Mouse (Mus musculus) hindbrain, embryonic 16.5 days (tissue): ENCODE data around the gene Rnase4. TPM values are rescaled to one million over a fixed set of nuclear protein-coding genes. Genes with fewer than 3 reads are reported as not detected.

Source experiments
- ATAC-seq: fragments of 200-750 bp; cut with Nextera tagmentation; 2 replicates; pipeline ENCODE4 v1.8.0; 2017; ENCODE audit warnings: moderate TSS enrichment, moderate library complexity
- H3K27ac ChIP-seq: fragments of 300-500 bp; sonication (generic); 2 replicates; pipeline ENCODE4 v1.5.1; 2014; ENCODE audit warnings: low read depth, mild to moderate bottlenecking, control low read depth, low read length, moderate library complexity
- H3K27me3 ChIP-seq: fragments of 300-500 bp; sonication (generic); replicated peaks from 2 replicates; pipeline ENCODE4 v1.6.1; 2014; ENCODE audit warnings: low read length; ENCODE audit not compliant: control insufficient read depth, insufficient read depth
- H3K36me3 ChIP-seq: fragments of 300-500 bp; sonication (generic); 2 replicates; pipeline ENCODE4 v1.6.1; 2014; ENCODE audit warnings: mild to moderate bottlenecking, low read length, moderate library complexity, mixed read lengths; ENCODE audit not compliant: control insufficient read depth, insufficient read depth
- H3K4me1 ChIP-seq: fragments of 300-500 bp; sonication (generic); 2 replicates; pipeline ENCODE4 v1.6.1; 2014; ENCODE audit warnings: low read depth, low read length; ENCODE audit not compliant: control insufficient read depth, insufficient read depth
- H3K4me2 ChIP-seq: fragments of 300-500 bp; sonication (generic); 2 replicates; pipeline ENCODE4 v1.6.1; 2014; ENCODE audit warnings: mild to moderate bottlenecking, low read length, control low read depth, moderate library complexity
- H3K4me3 ChIP-seq: fragments of 300-500 bp; sonication (generic); 2 replicates; pipeline ENCODE4 v1.5.1; 2014; ENCODE audit warnings: mild to moderate bottlenecking, low read length, control low read depth, moderate library complexity
- H3K9ac ChIP-seq: fragments of 300-500 bp; sonication (generic); 2 replicates; pipeline ENCODE4 v1.6.1; 2014; ENCODE audit warnings: low read depth, mild to moderate bottlenecking, control low read depth, low read length, moderate library complexity
- H3K9me3 ChIP-seq: fragments of 300-500 bp; sonication (generic); 2 replicates; pipeline ENCODE4 v1.6.1; 2014; ENCODE audit warnings: mild to moderate bottlenecking, low read length, moderate library complexity; ENCODE audit not compliant: control insufficient read depth
- WGBS: fragments of 180-500 bp; shearing (Covaris S2); extraction: QIAGEN DNeasy Blood & Tissue Kit; methylation state at CpG from one replicate; pipeline ENCODE4 v1.1.7; 2014; 5-methylcytosine and 5-hydroxymethylcytosine counted together
- polyA plus RNA-seq: library from polyadenylated mRNA; unstranded; fragments of >200 nt; fragmentation: Nextera tagmentation; extraction: Ambion mirVana; gene quantifications from 2 replicates; pipeline ENCODE4 v1.2.1, GENCODE M21; 2015

Rnase4 gene
- polyA plus RNA-seq, 1 experiment from 2014 or later, result 19.8 TPM

GRCm38 (mm10) chr14:51111966-51112365 is 21.1 kb downstream of the Rnase4 start:
- H3K36me3 ChIP-seq, result no peaks in the 10 kb centered on the region
- H3K27me3 ChIP-seq, result no peaks in the 10 kb centered on the region
- H3K4me2 ChIP-seq, result no peak overlapping the region
- H3K4me1 ChIP-seq, result no peaks in the 10 kb centered on the region
- no peak overlapping the region for H3K4me3 ChIP-seq
- 76% methylated on average over 3 of the region's 3 CpGs for WGBS
- no peak overlapping the region for H3K27ac ChIP-seq
- ATAC-seq, result no peak
- no peak overlapping the region for H3K9ac ChIP-seq
- no peaks in the 10 kb centered on the region for H3K9me3 ChIP-seq

- H3K27ac ChIP-seq, result no peak overlapping the region
- H3K27me3 ChIP-seq, result no peaks in the 10 kb centered on the region
- H3K9me3 ChIP-seq, result no peaks in the 10 kb centered on the region
- ATAC-seq, result no peak
- no peaks in the 10 kb centered on the region for H3K36me3 ChIP-seq
- no peaks in the 10 kb centered on the region for H3K4me1 ChIP-seq
- peak overlapping the region; percentile 14 for H3K4me2 ChIP-seq
- H3K4me3 ChIP-seq, result no peak overlapping the region
- no peak overlapping the region for H3K9ac ChIP-seq
- 29% methylated on average over 9 of the region's 9 CpGs for WGBS
Observed at GRCm38 (mm10) chr14:51113476-51113875, 22.6 kb downstream of the Rnase4 start.

GRCm38 (mm10) chr14:51113916-51114560 is 23.2 kb downstream of the Rnase4 start, which contains the start of gene Eddm3b:
Gene Eddm3b (plus strand): TSS chr14:51114426.
- no peak for ATAC-seq
- Histone ChIP-seq H3K36me3 (no peaks in the 10 kb centered on the region), H3K4me1 (no peaks in the 10 kb centered on the region), H3K27ac (no peak within 1 kb of the TSS), H3K27me3 (no peaks in the 10 kb centered on the region), H3K9ac (no peak within 1 kb of the TSS), H3K9me3 (no peaks in the 10 kb centered on the region; the same call in 1 of the 2 replicates), H3K4me2 (peak within 1 kb of the TSS; percentile 14), H3K4me3 (no peak within 1 kb of the TSS)
- 49% methylated on average over 12 of the region's 12 CpGs for WGBS

- H3K4me2 ChIP-seq, result no peak overlapping the region
- no peak overlapping the region for H3K4me3 ChIP-seq
- H3K27me3 ChIP-seq, result no peaks in the 10 kb centered on the region
- H3K9me3 ChIP-seq, result no peaks in the 10 kb centered on the region
- H3K9ac ChIP-seq, result no peak overlapping the region
- no peaks in the 10 kb centered on the region for H3K36me3 ChIP-seq
- no peaks in the 10 kb centered on the region for H3K4me1 ChIP-seq
- WGBS, result 83% methylated on average over 6 of the region's 6 CpGs
- ATAC-seq, result no peak
- H3K27ac ChIP-seq, result no peak overlapping the region
Observed at GRCm38 (mm10) chr14:51125684-51126083, 34.8 kb downstream of the Rnase4 start.

- Histone ChIP-seq H3K9me3 (no peaks in the 10 kb centered on the region), H3K27me3 (no peaks in the 10 kb centered on the region), H3K9ac (no peak overlapping the region), H3K36me3 (no peaks in the 10 kb centered on the region), H3K4me1 (no peaks in the 10 kb centered on the region), H3K4me3 (no peak overlapping the region), H3K27ac (no peak overlapping the region), H3K4me2 (no peak overlapping the region)
- 81% methylated on average over 2 of the region's 2 CpGs for WGBS
- ATAC-seq, result no peak
Observed at GRCm38 (mm10) chr14:51127648-51128258, 36.9 kb downstream of the Rnase4 start.

- Histone ChIP-seq H3K9me3 (no peaks in the 10 kb centered on the region), H3K4me2 (no peak overlapping the region), H3K9ac (no peak overlapping the region), H3K27ac (no peak overlapping the region), H3K4me3 (no peak overlapping the region), H3K36me3 (no peaks in the 10 kb centered on the region), H3K4me1 (no peaks in the 10 kb centered on the region), H3K27me3 (no peaks in the 10 kb centered on the region)
- ATAC-seq, result no peak
- 91% methylated on average over 9 of the region's 9 CpGs for WGBS
Observed at GRCm38 (mm10) chr14:51128775-51129623, 38.1 kb downstream of the Rnase4 start.

- ATAC-seq, result no peak
- Histone ChIP-seq H3K9me3 (no peaks in the 10 kb centered on the region), H3K36me3 (no peaks in the 10 kb centered on the region), H3K4me3 (no peak overlapping the region), H3K27me3 (no peaks in the 10 kb centered on the region), H3K9ac (no peak overlapping the region), H3K4me1 (no peaks in the 10 kb centered on the region), H3K4me2 (no peak overlapping the region), H3K27ac (no peak overlapping the region)
- 81% methylated on average over 4 of the region's 4 CpGs for WGBS
Observed at GRCm38 (mm10) chr14:51129624-51129975, 38.7 kb downstream of the Rnase4 start.

GRCm38 (mm10) chr14:51130315-51130940 is 39.6 kb downstream of the Rnase4 start:
- Histone ChIP-seq H3K27ac (no peak overlapping the region), H3K9me3 (no peaks in the 10 kb centered on the region), H3K9ac (no peak overlapping the region), H3K27me3 (no peaks in the 10 kb centered on the region), H3K4me3 (no peak overlapping the region), H3K36me3 (no peaks in the 10 kb centered on the region), H3K4me1 (no peaks in the 10 kb centered on the region), H3K4me2 (no peak overlapping the region)
- no peak for ATAC-seq
- 90% methylated on average over 9 of the region's 9 CpGs for WGBS
